Mouse (Mus musculus) lung, postnatal 0 days (tissue): ENCODE results near the gene Smc3.

Experiments used
- CTCF ChIP-seq: IDR thresholded peaks from 2 replicates; pipeline ENCODE4 v1.5.1; 2016; ENCODE audit warnings: antibody characterized with exemption, mild to moderate bottlenecking
- EP300 ChIP-seq: IDR thresholded peaks from 2 replicates; pipeline ENCODE4 v1.6.1; 2016; ENCODE audit warnings: antibody characterized with exemption, mild to moderate bottlenecking, control low read depth

DNA sequence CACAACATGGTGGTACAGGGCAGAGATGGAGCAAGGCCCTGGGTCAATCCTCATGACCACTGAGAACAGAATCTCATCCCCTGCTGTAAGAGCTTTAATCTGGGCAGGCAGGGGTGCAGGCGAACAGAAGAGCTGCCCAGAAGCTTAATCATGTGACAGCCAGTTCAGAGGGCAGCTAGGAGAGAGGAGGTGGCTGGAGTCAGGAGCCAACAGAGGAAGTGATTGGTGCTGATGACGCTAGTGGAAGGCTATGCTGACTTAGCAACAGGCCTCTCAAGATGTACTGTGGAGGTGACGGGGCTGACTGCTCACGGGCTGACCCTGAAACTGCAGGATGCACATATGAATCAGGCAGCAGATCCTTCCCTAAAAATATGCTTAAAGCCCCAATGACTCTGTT, 36.0 kb upstream of the Smc3 start:
- TF ChIP-seq CTCF (no peak), EP300 (no peak)
